Mouse (Mus musculus): ENCODE measurements around the gene Gm17571. TPM values are rescaled to one million over a fixed set of nuclear protein-coding genes. Genes with fewer than 3 reads are reported as not detected.

The Gm17571 gene
- total RNA-seq (2021): not detected
- long read RNA-seq: 0 reads

GRCm38 (mm10) chr9:13446703-13447285, at the start of gene Gm17571:
TSS of gene Gm17571 (minus strand) at chr9:13446753.
- no peak for DNase-seq (ENCODE audit: low spot score in 2 of 2)

DNA sequence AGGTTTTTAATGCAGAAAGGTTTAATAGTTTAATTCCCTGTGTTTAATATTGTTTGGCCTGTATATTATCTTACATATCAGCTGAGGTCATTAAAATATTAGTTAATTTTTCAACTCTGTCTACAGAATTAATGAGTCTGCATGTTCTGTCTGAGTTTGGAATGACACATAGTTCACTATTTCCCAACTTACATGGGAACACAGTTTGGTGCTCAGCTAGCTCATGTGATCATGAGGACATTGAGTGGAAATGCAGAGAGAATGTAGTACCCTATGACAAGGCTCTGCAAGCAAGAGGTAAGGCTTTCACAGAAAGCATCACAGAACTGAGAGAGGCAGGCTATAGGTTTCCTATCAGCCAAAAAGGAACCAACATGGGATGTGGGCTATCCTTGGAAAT, 49.0 kb upstream of the Gm17571 start:
- DNase-seq (ENCODE audit: low spot score in 2 of 2): no peak

DNA sequence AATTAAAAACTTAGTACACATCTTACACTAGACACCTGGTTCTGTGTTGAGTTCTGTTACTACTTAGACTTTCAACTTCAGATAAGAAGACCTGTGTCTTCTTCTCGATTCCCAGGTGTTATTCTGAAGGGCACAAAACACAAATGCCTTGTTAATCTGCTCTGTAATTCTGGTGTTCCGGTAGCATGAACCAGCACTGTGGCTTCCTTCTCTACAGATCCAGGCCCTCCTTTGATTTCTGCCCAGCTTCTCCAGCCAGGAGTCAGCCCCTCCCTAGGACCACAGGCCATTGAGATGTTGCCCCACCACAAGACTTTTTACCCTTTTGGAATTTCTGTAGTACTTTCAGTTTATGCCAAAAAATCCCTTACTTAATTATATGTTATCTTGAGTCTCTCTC, 47.2 kb upstream of the Gm17571 start:
- no peak for DNase-seq (ENCODE audit: low spot score in 2 of 2)

DNA sequence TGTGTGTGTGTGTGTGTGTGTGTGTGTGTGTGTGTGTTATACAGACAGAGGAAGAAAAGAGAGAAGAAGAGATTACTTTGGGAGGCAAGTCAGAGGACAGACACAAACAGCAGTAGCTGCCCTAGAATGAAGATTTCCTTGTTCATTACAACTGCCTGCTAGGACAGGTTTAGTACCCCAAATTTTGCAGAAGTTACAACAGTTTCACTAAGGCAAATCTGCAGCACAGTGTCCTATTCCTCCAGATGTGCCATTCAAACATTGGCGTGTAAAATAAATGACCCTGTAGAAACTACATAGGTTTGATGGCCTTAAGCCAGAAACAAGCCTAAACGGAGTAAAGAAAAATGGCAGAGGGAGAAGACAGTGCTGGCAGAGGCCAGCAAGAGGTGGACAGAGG, 46.3 kb upstream of the Gm17571 start:
- no peak for DNase-seq (ENCODE audit: low spot score in 2 of 2)

- no peak for DNase-seq (ENCODE audit: low spot score in 2 of 2)
These were observed 45.5 kb upstream of the Gm17571 start for GRCm38 (mm10) chr9:13491854-13492620.

DNA sequence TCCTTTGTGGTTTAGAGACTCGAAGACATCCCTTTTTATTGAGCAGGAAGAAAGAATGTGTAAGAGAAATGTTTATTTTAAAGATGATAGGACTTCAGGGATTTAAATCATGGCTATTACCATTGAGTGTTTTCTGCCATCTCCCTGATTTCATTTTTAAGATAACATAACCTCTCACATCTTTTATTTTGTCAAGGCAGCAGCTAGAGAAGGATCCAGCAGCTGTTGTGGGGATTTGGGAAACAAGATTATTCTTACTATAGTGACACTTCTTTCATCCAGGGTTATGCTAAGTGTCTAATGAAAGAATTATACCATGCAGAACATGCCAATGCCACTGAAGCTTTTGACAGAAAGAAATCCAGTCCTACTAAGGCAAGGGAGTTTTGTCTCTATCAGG, 44.6 kb upstream of the Gm17571 start:
- DNase-seq (ENCODE audit: low spot score in 2 of 2): no peak

- DNase-seq (ENCODE audit: low spot score in 2 of 2): no peak
These were observed 39.4 kb upstream of the Gm17571 start for GRCm38 (mm10) chr9:13485914-13486313.

GRCm38 (mm10) chr9:13484267-13485240, 38.0 kb upstream of the Gm17571 start:
- no peak for DNase-seq (ENCODE audit: low spot score in 2 of 2)

- DNase-seq (ENCODE audit: low spot score in 2 of 2): no peak
These were observed 36.9 kb upstream of the Gm17571 start for GRCm38 (mm10) chr9:13483199-13484068.

- DNase-seq (ENCODE audit: low spot score in 2 of 2): no peak
These were observed 32.7 kb upstream of the Gm17571 start for GRCm38 (mm10) chr9:13479275-13479674.

DNA sequence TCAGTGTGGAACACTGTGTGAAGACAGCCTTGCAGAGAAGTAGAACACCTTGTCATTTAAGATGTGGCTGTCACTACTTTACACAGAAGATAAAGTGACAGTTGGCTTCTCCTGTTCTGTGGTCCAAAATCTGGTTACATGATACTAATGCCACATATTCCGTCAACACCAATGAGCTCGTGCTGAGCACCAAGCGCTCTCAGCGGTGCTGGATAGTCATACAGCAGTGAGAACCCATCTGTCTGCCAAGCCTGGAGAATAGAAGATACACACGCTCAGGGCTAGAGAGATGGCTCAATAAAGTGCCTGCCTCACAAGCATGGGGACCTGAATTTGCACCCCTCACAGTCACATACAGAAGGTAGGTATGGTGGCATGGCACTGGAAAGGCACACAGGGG, 28.4 kb upstream of the Gm17571 start:
- no peak for DNase-seq (ENCODE audit: low spot score in 2 of 2)

- DNase-seq (ENCODE audit: low spot score in 2 of 2): no peak
These were observed 23.5 kb upstream of the Gm17571 start for GRCm38 (mm10) chr9:13470013-13470412.

DNA sequence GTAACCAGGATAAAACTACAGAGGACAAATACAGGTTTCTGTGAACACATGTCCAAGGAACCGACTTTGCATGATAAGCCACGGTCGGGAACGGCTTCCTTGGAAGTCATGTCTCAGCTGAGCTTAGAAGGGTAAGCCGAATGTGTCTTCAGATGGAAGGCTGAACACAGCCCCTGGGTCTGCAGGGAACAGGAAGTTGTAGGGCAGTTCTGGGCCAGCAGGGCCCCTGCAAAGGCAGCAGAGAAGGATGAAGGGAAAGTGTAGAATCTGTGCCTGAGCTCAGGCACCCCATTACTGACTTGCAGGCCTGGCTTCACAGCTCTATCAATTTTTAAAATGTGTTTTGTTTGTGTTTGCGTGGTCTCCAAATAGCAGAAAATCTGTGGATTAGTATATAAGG, 22.2 kb upstream of the Gm17571 start:
- DNase-seq (ENCODE audit: low spot score in 2 of 2): no peak

GRCm38 (mm10) chr9:13467745-13468144, 21.2 kb upstream of the Gm17571 start:
- no peak for DNase-seq (ENCODE audit: low spot score in 2 of 2)

GRCm38 (mm10) chr9:13466816-13467215, 20.3 kb upstream of the Gm17571 start:
- no peak for DNase-seq (ENCODE audit: low spot score in 2 of 2)

- DNase-seq (ENCODE audit: low spot score in 2 of 2): no peak
These were observed 19.8 kb upstream of the Gm17571 start for GRCm38 (mm10) chr9:13466351-13466750.

DNA sequence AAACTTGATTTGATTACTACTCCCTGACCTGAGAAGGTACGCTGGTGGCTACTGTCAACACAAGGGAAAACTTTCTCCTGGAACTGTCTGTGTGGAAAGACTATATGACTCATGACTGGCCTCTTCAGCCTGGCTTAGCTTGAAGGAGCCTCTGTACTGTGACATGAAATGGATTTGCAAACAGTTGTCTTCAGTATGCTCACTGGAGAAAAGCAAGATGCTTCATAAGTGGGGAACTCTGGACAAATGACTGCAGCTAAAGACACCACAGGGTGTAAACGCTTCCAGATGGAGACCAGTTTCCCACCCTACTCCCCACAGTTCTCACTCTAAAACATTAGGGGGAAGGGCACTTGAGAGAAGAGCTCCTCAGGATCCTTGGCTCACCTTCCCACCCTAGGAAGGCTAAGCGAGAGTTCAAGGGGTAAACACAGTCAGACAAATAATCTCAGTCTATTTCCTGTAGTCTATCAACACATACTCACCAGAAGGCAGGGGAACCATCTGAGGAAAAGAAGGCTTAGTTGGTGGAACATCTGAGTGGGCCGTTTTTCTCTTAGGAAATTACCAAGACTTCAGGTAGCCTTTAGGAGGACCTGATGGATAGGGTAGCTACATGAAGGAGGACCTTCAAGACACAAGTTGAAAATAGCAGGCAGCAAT, 18.9 kb upstream of the Gm17571 start:
- DNase-seq (ENCODE audit: low spot score in 2 of 2): no peak

- DNase-seq (ENCODE audit: low spot score in 2 of 2): no peak
These were observed 14.4 kb upstream of the Gm17571 start for GRCm38 (mm10) chr9:13460926-13461325.

DNA sequence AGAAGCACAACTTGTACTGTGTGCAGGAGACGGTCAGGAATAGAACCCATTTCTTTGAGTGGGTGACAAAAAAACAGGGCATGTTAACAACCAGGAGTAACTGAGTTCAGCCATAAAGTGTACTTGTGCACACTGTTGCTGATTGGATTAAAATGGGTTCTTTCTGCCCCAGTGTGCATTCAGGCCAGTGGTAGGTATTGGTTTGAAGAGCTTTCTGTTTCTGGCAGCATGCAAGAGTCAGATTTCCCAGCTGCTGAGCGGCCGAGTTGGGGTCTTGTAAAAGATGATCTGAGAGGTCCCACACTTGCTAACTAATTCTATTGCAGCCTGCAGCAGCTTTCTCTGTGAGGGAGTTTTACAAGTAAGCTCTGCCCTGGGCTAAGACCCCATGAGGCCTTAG, 13.5 kb upstream of the Gm17571 start:
- DNase-seq (ENCODE audit: low spot score in 2 of 2): no peak

GRCm38 (mm10) chr9:13459371-13459770, 12.8 kb upstream of the Gm17571 start:
- DNase-seq (ENCODE audit: low spot score in 2 of 2): no peak
